Mouse (Mus musculus) thymus, adult 2 months (tissue): ENCODE data around the gene Eef1a1. TPM values are rescaled to one million over a fixed set of nuclear protein-coding genes. Genes with fewer than 3 reads are reported as not detected.

Experiments used
- DNase-seq: peaks from one replicate; pipeline ENCODE4 v3.0.0; 2021
- H3K27ac ChIP-seq: fragments of 200-500 bp; 2 replicates; pipeline ENCODE4 v1.5.1; 2012; ENCODE audit warnings: low read length, control low read depth; ENCODE audit not compliant: control insufficient read depth, insufficient read depth
- H3K27me3 ChIP-seq: fragments of 200-500 bp; 2 replicates; pipeline ENCODE4 v1.6.1; 2012; ENCODE audit warnings: mild to moderate bottlenecking, low read length, moderate library complexity, mixed read lengths; ENCODE audit not compliant: control insufficient read depth, insufficient read depth
- H3K36me3 ChIP-seq: fragments of 200-500 bp; 2 replicates; pipeline ENCODE4 v1.6.1; 2012; ENCODE audit warnings: mild to moderate bottlenecking, low read length, moderate library complexity; ENCODE audit not compliant: control insufficient read depth, insufficient read depth
- H3K4me1 ChIP-seq: fragments of 200-500 bp; replicated peaks from 2 replicates; pipeline ENCODE4 v1.6.1; 2012; ENCODE audit warnings: low read length; ENCODE audit not compliant: control insufficient read depth, insufficient read depth
- H3K4me3 ChIP-seq: fragments of 200-500 bp; 2 replicates; pipeline ENCODE4 v1.5.1; 2012; ENCODE audit warnings: mild to moderate bottlenecking, low read length, control low read depth, moderate library complexity; ENCODE audit not compliant: control insufficient read depth, insufficient read depth
- CTCF ChIP-seq: fragments of 200-500 bp; IDR thresholded peaks from 2 replicates; pipeline ENCODE4 v1.5.1; 2012; ENCODE audit warnings: mild to moderate bottlenecking, control low read depth, low read length, moderate library complexity, borderline replicate concordance; ENCODE audit not compliant: control insufficient read depth, poor library complexity, insufficient read depth; ENCODE audit errors: extremely low read depth
- POLR2A ChIP-seq: fragments of 200-500 bp; IDR thresholded peaks from 2 replicates; pipeline ENCODE4 v1.6.1; 2012; ENCODE audit warnings: mild to moderate bottlenecking, low read length, control low read depth, moderate library complexity; ENCODE audit not compliant: control insufficient read depth, poor library complexity, insufficient read depth; ENCODE audit errors: extremely low read depth
- WGBS: fragments of 180-500 bp; shearing (Covaris S2); methylation state at CpG from one replicate; pipeline ENCODE4 v1.1.7; 2018; 5-methylcytosine and 5-hydroxymethylcytosine counted together
- polyA plus RNA-seq: library from polyadenylated mRNA; depleted of rRNA; stranded (reverse); fragments of >200 nt; gene quantifications from 2 replicates; pipeline ENCODE4 v1.2.3, GENCODE M21; 2012

Gene Eef1a1
- polyA plus RNA-seq, 1 experiment, result 4,171 TPM

DNA sequence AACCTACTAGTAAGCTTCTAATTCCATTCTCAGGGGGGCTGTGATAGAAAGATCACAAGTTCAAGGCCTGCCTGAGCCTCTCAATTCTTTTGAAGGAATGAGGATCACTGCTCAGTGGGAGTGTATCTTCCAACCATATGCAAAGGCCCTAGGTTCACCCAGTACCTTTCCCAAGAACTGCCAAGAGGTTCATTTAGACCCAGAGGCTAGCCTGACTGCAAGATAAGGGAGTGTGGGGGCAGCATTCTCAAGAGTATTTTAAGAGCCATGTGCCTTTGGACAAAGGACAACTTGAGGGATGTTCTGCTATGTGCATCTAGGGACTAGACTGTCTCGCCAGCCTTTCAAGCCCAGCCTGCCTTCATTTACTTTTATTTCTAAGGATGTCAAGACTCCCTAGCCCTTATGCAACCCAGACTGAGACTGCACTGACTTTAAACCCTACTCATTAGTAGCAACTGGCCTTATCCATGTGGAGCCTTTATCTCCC is 12.4 kb downstream of the Eef1a1 start:
- no peak for DNase-seq
- 63% methylated on average over 1 of the region's 1 CpGs for WGBS
- TF ChIP-seq POLR2A (no peak), CTCF (no peak)
- Histone ChIP-seq H3K4me1 (no peaks in the 10 kb centered on the region), H3K36me3 (peaks cover 35% of the 10 kb centered on the region), H3K27ac (no peak overlapping the region), H3K27me3 (no peaks in the 10 kb centered on the region), H3K4me3 (no peak overlapping the region)

DNA sequence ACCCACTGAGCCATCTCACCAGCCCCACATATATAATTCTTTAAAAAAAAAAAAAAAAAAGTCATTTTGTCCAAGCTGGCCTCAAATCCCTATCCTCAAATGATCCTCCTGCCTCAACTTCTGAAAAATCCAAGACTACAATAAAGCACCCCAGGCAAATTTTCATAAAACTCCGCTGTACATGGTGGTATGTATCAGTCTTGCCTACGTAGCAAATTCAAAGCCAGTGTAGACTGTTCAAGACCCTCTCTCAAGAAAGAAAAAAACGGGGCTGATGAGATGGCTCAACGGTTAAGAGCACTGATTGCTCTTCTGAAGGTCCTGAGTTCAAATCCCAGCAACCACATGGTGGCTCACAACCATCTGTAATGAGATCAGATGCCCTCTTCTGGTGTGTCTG is 13.1 kb downstream of the Eef1a1 start:
- TF ChIP-seq POLR2A (no peak), CTCF (no peak)
- H3K27ac ChIP-seq, result no peak overlapping the region
- H3K4me1 ChIP-seq, result no peaks in the 10 kb centered on the region
- H3K4me3 ChIP-seq, result no peak overlapping the region
- 89% methylated on average over 4 of the region's 4 CpGs for WGBS
- H3K27me3 ChIP-seq, result no peaks in the 10 kb centered on the region
- H3K36me3 ChIP-seq, result peaks cover 35% of the 10 kb centered on the region
- no peak for DNase-seq

DNA sequence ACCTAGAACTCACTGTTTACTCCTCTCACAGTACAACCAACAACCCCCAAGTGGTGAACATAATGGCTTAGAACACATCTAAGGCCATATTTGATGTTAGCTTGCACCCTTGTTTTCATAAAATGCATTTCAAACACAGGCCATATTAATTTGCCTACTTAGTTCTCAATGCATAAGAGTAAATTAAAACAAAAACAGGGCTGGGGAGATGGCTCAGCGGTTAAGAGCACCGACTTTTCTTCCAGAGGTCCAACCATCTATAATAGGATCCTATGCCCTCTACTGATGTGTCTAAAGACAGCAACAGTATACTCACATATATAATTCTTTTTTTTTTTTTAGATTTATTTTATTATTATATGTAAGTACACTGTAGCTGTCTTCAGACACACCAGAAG is 13.6 kb downstream of the Eef1a1 start:
- Histone ChIP-seq H3K27me3 (no peaks in the 10 kb centered on the region), H3K4me3 (no peak overlapping the region), H3K36me3 (peaks cover 39% of the 10 kb centered on the region), H3K27ac (no peak overlapping the region), H3K4me1 (no peaks in the 10 kb centered on the region)
- no peak for TF ChIP-seq POLR2A
- TF ChIP-seq CTCF, result no peak
- no peak for DNase-seq
- 86% methylated on average over 2 of the region's 2 CpGs for WGBS

DNA sequence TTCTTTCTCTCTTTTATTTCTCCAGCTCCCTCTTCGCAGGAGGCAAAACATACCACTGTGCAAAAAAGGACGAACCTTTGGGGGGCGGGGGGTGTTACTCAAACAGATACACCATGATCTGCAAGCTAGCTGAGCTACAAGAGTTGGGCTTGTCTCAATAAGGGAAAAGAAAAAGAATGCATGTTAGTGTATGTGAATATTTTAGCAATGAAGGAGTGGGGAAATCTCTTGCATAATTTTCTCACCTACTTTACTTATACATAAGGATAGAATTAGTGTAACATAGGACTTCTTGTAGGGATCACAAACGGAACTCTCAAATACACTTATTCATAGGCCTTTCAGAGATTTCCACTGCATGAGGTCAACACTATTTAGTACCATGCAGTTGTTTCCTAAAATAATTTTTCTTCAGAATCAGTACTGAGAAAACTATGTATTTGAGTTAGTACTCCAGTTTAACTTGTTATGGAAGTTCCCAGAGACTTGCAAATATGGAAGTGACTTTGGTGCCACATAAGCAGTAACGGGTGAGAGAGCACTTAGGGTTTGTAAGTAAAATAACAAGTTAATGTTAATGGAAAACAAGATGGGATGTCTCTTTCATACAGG is 14.1 kb downstream of the Eef1a1 start:
- H3K27me3 ChIP-seq, result no peaks in the 10 kb centered on the region
- no peaks in the 10 kb centered on the region for H3K4me1 ChIP-seq
- DNase-seq, result no peak
- TF ChIP-seq POLR2A, result no peak
- no peak for TF ChIP-seq CTCF
- no peak overlapping the region for H3K4me3 ChIP-seq
- H3K36me3 ChIP-seq, result peaks cover 44% of the 10 kb centered on the region
- WGBS, result 93% methylated on average over 5 of the region's 5 CpGs
- no peak overlapping the region for H3K27ac ChIP-seq

DNA sequence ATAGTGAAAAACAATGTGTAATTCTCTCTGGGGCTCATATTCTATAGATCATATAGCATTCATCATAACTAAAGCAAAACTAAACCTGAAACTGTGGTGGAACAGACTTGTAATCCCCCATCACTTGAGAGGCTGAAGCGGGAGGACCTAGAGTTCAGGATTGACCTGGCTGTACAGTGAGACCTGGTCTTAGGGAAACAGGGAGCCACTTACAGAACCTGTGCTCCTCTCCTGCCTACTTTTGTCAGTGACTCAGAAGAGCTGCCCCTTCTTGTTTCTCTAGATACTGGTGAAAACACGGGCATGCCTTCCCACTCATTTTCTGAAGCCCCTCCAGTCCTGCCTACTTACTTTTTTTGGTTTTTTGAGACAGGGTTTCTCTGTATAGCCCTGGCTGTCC is 14.7 kb downstream of the Eef1a1 start:
- Histone ChIP-seq H3K27ac (no peak overlapping the region), H3K36me3 (peaks cover 38% of the 10 kb centered on the region), H3K4me3 (no peak overlapping the region), H3K4me1 (no peaks in the 10 kb centered on the region), H3K27me3 (no peaks in the 10 kb centered on the region)
- 92% methylated on average over 2 of the region's 2 CpGs for WGBS
- DNase-seq, result no peak
- TF ChIP-seq POLR2A, result no peak
- TF ChIP-seq CTCF, result no peak

DNA sequence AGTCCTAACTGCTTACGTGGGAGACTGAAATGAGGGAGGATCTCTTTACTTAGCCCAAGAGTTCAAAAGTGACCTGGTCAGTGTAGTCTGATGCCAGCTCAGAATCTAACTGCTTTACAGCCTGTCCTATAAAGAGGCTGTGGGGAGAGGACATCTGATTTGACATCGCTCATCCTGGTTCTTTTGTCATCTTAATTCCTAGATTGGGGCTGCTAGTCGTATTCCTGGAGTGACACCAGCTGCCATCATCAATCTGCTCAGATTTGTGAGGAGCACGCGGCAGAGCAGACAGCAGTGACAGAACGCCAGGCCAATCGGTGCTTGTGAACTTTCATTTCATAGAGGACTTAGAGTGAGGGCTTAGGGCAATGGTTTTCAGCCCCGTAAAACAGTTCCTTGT is 15.4 kb downstream of the Eef1a1 start:
- H3K27ac ChIP-seq, result no peak overlapping the region
- H3K4me3 ChIP-seq, result no peak overlapping the region
- TF ChIP-seq POLR2A, result no peak
- TF ChIP-seq CTCF, result no peak
- DNase-seq, result no peak
- no peaks in the 10 kb centered on the region for H3K27me3 ChIP-seq
- H3K4me1 ChIP-seq, result no peaks in the 10 kb centered on the region
- H3K36me3 ChIP-seq, result peaks cover 32% of the 10 kb centered on the region
- 95% methylated on average over 8 of the region's 8 CpGs for WGBS

DNA sequence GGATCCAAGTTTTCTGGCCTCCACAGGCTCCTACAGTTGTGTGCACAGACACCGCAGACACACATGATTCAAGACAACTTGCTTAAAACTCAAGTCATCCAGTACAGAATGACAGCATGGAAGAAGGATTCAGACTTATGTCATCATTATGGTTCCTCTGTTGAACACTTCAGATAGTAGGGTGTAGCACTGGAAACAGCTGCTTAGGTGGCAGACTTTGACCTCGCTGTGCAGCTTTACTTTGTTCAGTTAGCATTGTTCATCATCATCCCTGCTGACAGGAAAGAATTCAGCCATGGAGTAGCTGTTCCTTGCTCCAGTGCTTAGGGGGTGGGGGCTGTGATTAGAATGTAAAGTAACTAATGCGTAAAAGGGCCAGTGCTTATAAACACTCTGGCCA is 23.2 kb downstream of the Eef1a1 start:
- no peaks in the 10 kb centered on the region for H3K27me3 ChIP-seq
- peaks cover 42% of the 10 kb centered on the region for H3K36me3 ChIP-seq
- H3K4me1 ChIP-seq, result no peaks in the 10 kb centered on the region
- H3K27ac ChIP-seq, result no peak overlapping the region
- 97% methylated on average over 3 of the region's 3 CpGs for WGBS
- H3K4me3 ChIP-seq, result no peak overlapping the region
- no peak for TF ChIP-seq POLR2A
- no peak for TF ChIP-seq CTCF
- no peak for DNase-seq
